7 mouse cellular contexts compared by ENCODE assay signal in genomic region chr12:80168736-80169135, GRCm38 (mm10). TPM values are rescaled to one million over a fixed set of nuclear protein-coding genes. Genes with fewer than 3 reads are reported as not detected.
DNase-seq lines count a peak whose midpoint lies in the region; ATAC-seq and TF ChIP-seq lines count a peak whose summit lies in the region.

No protein-coding gene starts in this region.

- 48% methylated on average over 12 of the region's 12 CpGs for WGBS in lung, postnatal 0 days
- 67% methylated on average over 12 of the region's 12 CpGs for WGBS in embryonic facial prominence, embryonic 13.5 days
- 60% methylated on average over 12 of the region's 12 CpGs for WGBS in intestine, postnatal 0 days
- 63% methylated on average over 12 of the region's 12 CpGs for WGBS in olfactory bulb, adult 2 months

- no peaks in the 10 kb centered on the region for H3K27me3 ChIP-seq in lung, postnatal 0 days (replicated peaks; ENCODE audit: insufficient read depth, low read length)
- H3K27me3 ChIP-seq in embryonic facial prominence, embryonic 13.5 days = no peaks in the 10 kb centered on the region
- H3K27me3 ChIP-seq in intestine, postnatal 0 days (replicated peaks; ENCODE audit: control insufficient read depth, insufficient read depth, low read length) = no peaks in the 10 kb centered on the region

- TF ChIP-seq EP300 in lung, postnatal 0 days (IDR thresholded peaks at IDR 0.05) = no peak

- peak overlapping the region; percentile 46 for H3K4me2 ChIP-seq in lung, postnatal 0 days (replicated peaks; ENCODE audit: low read depth, low read length)
- H3K4me2 ChIP-seq in embryonic facial prominence, embryonic 13.5 days = peak overlapping the region; percentile 45
- peak overlapping the region; percentile 58 for H3K4me2 ChIP-seq in intestine, postnatal 0 days (replicated peaks; ENCODE audit: low read depth)

- no peak overlapping the region for H3K9ac ChIP-seq in lung, postnatal 0 days (replicated peaks; ENCODE audit: low read depth)
- peak overlapping the region; percentile 36; the same call in 1 of the 2 replicates for H3K9ac ChIP-seq in embryonic facial prominence, embryonic 13.5 days
- H3K9ac ChIP-seq in intestine, postnatal 0 days (ENCODE audit: low read depth, low read length) = no peak overlapping the region

- DNase-seq in lung, postnatal 0 days (ENCODE audit: low spot score) = no peak
- no peak for DNase-seq in lung, postnatal 4 days
- no peak for DNase-seq in urinary bladder, adult 2 months (ENCODE audit: low spot score)
- no peak for DNase-seq in left cerebral cortex, adult 8-10 months (ENCODE audit: low spot score in 2 of 2)

- peaks cover 40% of the 10 kb centered on the region; the same call in 1 of the 2 replicates for H3K36me3 ChIP-seq in lung, postnatal 0 days (ENCODE audit: insufficient read depth, low read length)
- peaks cover 71% of the 10 kb centered on the region for H3K36me3 ChIP-seq in embryonic facial prominence, embryonic 13.5 days
- H3K36me3 ChIP-seq in intestine, postnatal 0 days (ENCODE audit: control insufficient read depth, insufficient read depth) = peaks cover 52% of the 10 kb centered on the region

- no peak overlapping the region for H3K4me3 ChIP-seq in lung, postnatal 0 days (ENCODE audit: low read depth, low read length)
- peak overlapping the region; percentile 58 for H3K4me3 ChIP-seq in embryonic facial prominence, embryonic 13.5 days
- H3K4me3 ChIP-seq in intestine, postnatal 0 days (ENCODE audit: low read depth, low read length) = peak overlapping the region; percentile 54; the same call in 1 of the 2 replicates
- H3K4me3 ChIP-seq in olfactory bulb, adult 2 months (ENCODE audit: insufficient read depth, low read depth, low read length) = 0 out of 2 replicates have a peak overlapping the region, but pooled peaks have one; percentile 12

- TF ChIP-seq CTCF in lung, postnatal 0 days (IDR thresholded peaks at IDR 0.05) = no peak
- no peak for TF ChIP-seq CTCF in intestine, postnatal 0 days (IDR thresholded peaks at IDR 0.05; ENCODE audit: low read depth)
- TF ChIP-seq CTCF in olfactory bulb, adult 2 months (IDR thresholded peaks at IDR 0.05; ENCODE audit: insufficient read depth, low read depth, low read length) = no peak

- no peak overlapping the region for H3K27ac ChIP-seq in lung, postnatal 0 days (ENCODE audit: low read length)
- H3K27ac ChIP-seq in embryonic facial prominence, embryonic 13.5 days = peak overlapping the region; percentile 16; the same call in 1 of the 2 replicates
- H3K27ac ChIP-seq in intestine, postnatal 0 days (ENCODE audit: low read depth, low read length) = no peak overlapping the region
- H3K27ac ChIP-seq in olfactory bulb, adult 2 months (ENCODE audit: insufficient read depth, low read depth, low read length) = no peak overlapping the region

- H3K4me1 ChIP-seq in lung, postnatal 0 days (ENCODE audit: insufficient read depth, low read depth, low read length) = no peaks in the 10 kb centered on the region
- H3K4me1 ChIP-seq in embryonic facial prominence, embryonic 13.5 days = peaks cover 9% of the 10 kb centered on the region
- H3K4me1 ChIP-seq in intestine, postnatal 0 days (replicated peaks; ENCODE audit: control insufficient read depth, insufficient read depth, low read length) = no peaks in the 10 kb centered on the region
- H3K4me1 ChIP-seq in olfactory bulb, adult 2 months (ENCODE audit: control insufficient read depth, insufficient read depth, low read length) = peaks cover 4% of the 10 kb centered on the region

- H3K9me3 ChIP-seq in lung, postnatal 0 days (ENCODE audit: low read length) = no peaks in the 10 kb centered on the region
- H3K9me3 ChIP-seq in embryonic facial prominence, embryonic 13.5 days = no peaks in the 10 kb centered on the region
- H3K9me3 ChIP-seq in intestine, postnatal 0 days (ENCODE audit: control insufficient read depth) = no peaks in the 10 kb centered on the region

- ATAC-seq in lung, postnatal 0 days = 0 out of 2 replicates have a peak, but pooled peaks have one; percentile 3
- no peak for ATAC-seq in embryonic facial prominence, embryonic 13.5 days (ENCODE audit: insufficient number of reproducible peaks, insufficient read depth, low FRiP score, low TSS enrichment, low read depth)
- no peak for ATAC-seq in intestine, postnatal 0 days

- no peak for TF ChIP-seq POLR2A in olfactory bulb, adult 2 months (IDR thresholded peaks at IDR 0.05; ENCODE audit: insufficient read depth, low read depth, low read length)

RNA-seq across cellular contexts. Expression of gene Zfp36l1, which starts 55.9 kb away (rescaled TPM):
- 123 and 145 TPM in 2 replicates for polyA plus RNA-seq in lung, postnatal 0 days (2015; fragmentation: Nextera tagmentation; extraction: Ambion mirVana)
- 149 and 151 TPM in 2 replicates for polyA plus RNA-seq in embryonic facial prominence, embryonic 13.5 days (2015; fragmentation: Nextera tagmentation; extraction: Ambion mirVana)
- polyA plus RNA-seq in intestine, postnatal 0 days (2015; fragmentation: Nextera tagmentation; extraction: Ambion mirVana) = 77.9 and 80.7 TPM in 2 replicates
- not detected in 2 replicates for polyA plus RNA-seq in olfactory bulb, adult 2 months (2012; ENCODE audit: insufficient read depth, insufficient read length, low replicate concordance, missing spikeins)
- 141 and 167 TPM in 2 replicates for polyA plus RNA-seq in urinary bladder, adult 2 months (2012; rRNA removed)
- 10 to 100 TPM; 26.7 to 46.5 (median 33.3) TPM for total RNA-seq in left cerebral cortex, adult 8-10 months (2022)
